Mouse (Mus musculus): ENCODE results near the gene Spindoc. TPM values are rescaled to one million over a fixed set of nuclear protein-coding genes. Genes with fewer than 3 reads are reported as not detected.

Spindoc gene
- polyA plus RNA-seq (2012; rRNA removed; ENCODE audit: low replicate concordance) = 18.6 and 25.2 TPM in 2 replicates

DNA sequence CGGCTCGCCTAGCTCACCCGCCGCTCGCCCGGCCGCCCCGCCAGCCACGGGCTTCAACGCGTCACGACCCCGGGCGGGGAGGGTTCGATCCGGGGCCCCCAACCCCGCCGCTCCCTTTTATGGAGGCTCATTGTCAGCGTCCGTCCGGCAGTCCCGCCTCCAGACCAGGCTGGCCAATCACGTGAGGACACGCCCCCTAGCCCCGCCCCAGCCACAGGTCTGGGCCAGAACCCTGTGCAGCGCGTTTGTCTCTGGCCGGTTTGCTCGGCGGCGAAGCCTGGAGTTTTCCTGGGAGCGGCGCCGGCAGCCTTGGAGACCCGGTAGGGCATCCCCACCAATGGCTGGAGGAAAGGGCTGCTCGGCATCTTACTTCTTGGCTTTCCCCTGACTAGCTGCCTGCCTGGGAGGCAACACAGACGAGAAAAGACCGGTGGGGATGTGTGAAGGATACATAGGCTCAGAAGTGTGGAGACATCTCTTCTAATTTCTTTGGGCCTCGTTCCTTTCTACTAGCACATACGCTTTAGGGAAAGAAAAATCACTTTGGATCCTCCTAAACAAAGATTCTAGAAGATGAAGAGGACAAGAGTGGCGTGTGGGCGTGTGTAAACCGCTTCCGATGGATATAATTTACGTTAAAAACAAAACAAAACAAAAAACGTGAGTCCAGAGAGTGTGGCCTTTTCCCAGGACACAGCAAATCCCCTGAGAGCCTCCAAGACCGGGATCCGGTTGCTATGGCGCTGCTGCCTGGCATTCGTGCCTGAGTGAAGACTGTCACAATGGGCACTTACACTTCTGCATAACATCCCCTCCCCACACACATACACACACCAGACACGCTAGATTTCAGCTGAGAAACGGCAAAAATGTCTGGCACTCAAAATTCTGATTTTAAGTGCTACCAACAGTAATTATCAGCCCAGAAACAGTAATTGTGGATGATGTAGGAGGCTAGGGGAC is at the start of gene Spindoc:
Gene Spindoc (minus strand): TSS at position 92 of the 963 bp plus-strand sequence.

DNA sequence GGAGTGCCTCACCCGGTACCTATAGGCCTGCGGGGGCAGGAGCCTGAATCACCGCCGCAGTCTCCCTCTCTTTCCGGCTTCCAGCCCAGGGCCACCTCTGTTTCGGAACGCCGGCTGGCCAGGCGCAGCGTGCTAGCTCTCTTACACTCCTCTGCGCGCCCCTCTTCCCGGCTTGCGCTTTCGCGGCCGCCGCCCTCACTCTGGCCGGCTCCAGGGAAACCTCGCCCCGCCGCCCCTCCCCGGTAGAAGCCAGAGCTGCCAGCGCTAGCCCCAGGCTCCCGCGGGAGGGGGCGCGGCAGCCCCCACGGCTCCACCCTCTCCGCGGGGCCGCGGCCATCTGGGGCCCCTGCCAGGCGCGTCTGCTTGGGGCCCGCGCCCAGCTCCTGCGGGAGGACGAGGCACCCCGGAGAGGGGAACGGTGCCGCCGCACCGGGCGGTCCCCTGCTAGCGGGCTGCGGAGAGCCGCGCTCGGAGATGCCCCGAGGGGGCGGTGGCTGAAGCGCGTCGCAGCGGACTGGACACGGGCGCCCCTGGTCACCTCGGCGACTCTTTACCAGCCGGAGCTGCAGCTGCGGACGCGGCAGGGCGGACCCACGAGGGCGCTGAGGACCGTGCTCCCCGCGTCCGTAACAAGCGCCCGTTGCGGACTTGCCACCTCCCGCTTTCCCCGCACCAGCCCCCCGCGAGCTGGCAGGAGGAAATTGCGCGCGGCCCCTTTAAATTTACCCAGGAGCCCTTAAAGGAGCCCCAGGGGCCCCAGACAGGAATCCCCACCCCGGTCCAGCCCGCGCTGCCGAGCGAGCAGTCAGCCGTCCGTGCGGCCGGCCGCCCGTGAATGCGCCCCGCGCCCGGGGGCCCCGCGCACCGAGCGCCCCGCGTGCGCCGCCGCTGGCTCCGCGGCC is 34.3 kb upstream of the Spindoc start, which contains the start of gene 2700081O15Rik:
Gene 2700081O15Rik (plus strand): TSS at position 792 of the 902 bp plus-strand sequence.

DNA sequence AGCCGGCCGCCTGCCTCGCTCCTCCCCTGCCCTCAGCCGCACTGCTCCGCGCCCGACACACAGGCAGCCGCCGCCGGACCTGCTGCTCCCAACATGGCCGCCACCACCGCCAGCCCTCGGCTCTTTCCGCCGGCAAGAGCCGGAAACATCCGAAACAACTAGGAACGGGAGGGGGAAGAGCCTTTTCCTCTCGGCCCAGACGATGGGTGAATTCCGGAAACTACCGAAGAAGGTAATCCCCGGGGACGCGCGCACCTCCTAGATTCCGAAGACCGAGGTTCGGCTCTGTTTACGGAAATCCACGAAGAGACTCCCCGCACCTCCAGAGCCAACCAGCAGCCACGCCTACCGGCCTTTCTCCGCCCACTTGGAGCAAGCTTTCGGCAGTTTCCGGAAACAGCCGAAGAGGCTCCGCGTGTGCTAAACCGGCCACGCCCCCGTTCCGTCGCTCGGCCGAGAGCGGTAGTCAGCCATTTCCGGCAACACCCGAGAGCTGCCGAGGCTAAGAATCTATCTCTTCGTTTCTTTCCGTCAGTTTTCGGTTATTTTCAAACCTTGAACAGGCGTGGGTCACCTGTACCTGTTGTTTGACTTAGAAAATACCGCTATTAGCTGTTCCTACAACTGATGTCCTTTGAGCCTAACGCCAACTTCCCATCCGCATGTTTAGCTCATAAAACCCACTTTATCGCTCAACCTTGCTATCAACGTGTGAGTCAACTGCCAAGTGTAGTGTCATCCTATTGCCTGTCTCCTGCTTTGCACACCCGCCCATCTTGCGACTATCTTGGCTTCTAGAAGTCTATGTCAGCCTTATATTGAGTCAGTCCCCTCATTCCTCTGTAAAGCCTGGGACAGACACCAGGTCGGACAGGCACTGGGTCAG is 41.0 kb downstream of the Spindoc start, which contains the start of gene Mark2:
Gene Mark2 (minus strand): TSS at position 349 of the 886 bp plus-strand sequence.

Other genes starting within 250 kb of the Spindoc start
- gene Otub1, start 176.7 kb downstream of the Spindoc start, polyA plus RNA-seq (2012; rRNA removed; ENCODE audit: low replicate concordance) = 84.0 and 95.1 TPM in 2 replicates
- gene Cox8a, start 165.4 kb downstream of the Spindoc start, polyA plus RNA-seq (2012; rRNA removed; ENCODE audit: low replicate concordance) = 2,726 and 3,653 TPM in 2 replicates
- gene Naa40, start 141.8 kb downstream of the Spindoc start, polyA plus RNA-seq (2012; rRNA removed; ENCODE audit: low replicate concordance) = 20.9 and 29.3 TPM in 2 replicates
- gene Rcor2, start 115.7 kb downstream of the Spindoc start, polyA plus RNA-seq (2012; rRNA removed; ENCODE audit: low replicate concordance) = 9.6 and 14.5 TPM in 2 replicates
- 81.6 and 147 TPM in 2 replicates for gene Mark2, start 41.1 kb downstream of the Spindoc start, polyA plus RNA-seq (2012; rRNA removed; ENCODE audit: low replicate concordance)
- 29.2 and 60.5 TPM in 2 replicates for gene 2700081O15Rik, start 34.6 kb upstream of the Spindoc start, polyA plus RNA-seq (2012; rRNA removed; ENCODE audit: low replicate concordance)
- 142 and 153 TPM in 2 replicates for gene Rtn3, start 100.3 kb upstream of the Spindoc start, polyA plus RNA-seq (2012; rRNA removed; ENCODE audit: low replicate concordance)
- gene Atl3, start 111.0 kb upstream of the Spindoc start, polyA plus RNA-seq (2012; rRNA removed; ENCODE audit: low replicate concordance) = 14.2 and 30.0 TPM in 2 replicates
- gene Pla2g16, start 174.5 kb upstream of the Spindoc start, polyA plus RNA-seq (2012; rRNA removed; ENCODE audit: low replicate concordance) = 71.9 and 143 TPM in 2 replicates
- gene Lgals12, start 224.2 kb upstream of the Spindoc start, polyA plus RNA-seq (2012; rRNA removed; ENCODE audit: low replicate concordance) = 56.5 and 64.8 TPM in 2 replicates
- 0.19 and 1.7 TPM in 2 replicates for gene Hrasls5, start 229.5 kb upstream of the Spindoc start, polyA plus RNA-seq (2012; rRNA removed; ENCODE audit: low replicate concordance)

Measured in mammary gland, adult 2 months (tissue).